Mouse (Mus musculus) gastrocnemius, postnatal 4 days (tissue): ENCODE data around the gene 1600014C10Rik. TPM values are rescaled to one million over a fixed set of nuclear protein-coding genes. Genes with fewer than 3 reads are reported as not detected.

Experiments used
- DNase-seq, 2 experiments: peaks; one replicate each; pipeline ENCODE4 v3.0.0; 2021 to 2022; ENCODE audit warnings: low spot score in 2 of 2, mixed read lengths in 2 of 2
- total RNA-seq, 2 experiments: library from RNA; stranded (reverse); gene quantifications; 2 replicates each; pipeline ENCODE4 v1.2.3; 2021

Gene 1600014C10Rik
- total RNA-seq, 2 experiments from 2014 or later: 12.2 to 14.0 TPM

DNA sequence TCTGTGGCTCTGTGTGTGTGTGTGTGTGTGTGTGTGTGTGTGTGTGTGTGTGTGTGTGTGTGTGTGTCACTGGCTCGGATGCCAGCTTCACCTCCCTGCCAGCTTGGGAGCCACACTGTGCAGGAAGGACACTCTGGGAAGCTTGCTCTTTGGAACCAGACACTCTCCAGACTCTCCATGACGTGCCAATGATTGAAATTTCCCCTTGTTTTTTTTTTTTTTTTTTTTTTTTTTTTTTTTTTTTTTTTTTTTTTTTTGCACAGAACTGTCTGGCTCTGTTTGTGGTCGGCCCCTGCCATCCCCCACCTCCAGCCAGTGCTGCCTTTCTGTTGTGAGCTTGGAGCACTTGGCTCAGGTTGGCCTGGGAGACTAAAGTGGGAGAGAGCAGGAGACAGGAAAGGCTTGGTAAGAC is 29.6 kb downstream of the 1600014C10Rik start:
- DNase-seq: no peak

DNA sequence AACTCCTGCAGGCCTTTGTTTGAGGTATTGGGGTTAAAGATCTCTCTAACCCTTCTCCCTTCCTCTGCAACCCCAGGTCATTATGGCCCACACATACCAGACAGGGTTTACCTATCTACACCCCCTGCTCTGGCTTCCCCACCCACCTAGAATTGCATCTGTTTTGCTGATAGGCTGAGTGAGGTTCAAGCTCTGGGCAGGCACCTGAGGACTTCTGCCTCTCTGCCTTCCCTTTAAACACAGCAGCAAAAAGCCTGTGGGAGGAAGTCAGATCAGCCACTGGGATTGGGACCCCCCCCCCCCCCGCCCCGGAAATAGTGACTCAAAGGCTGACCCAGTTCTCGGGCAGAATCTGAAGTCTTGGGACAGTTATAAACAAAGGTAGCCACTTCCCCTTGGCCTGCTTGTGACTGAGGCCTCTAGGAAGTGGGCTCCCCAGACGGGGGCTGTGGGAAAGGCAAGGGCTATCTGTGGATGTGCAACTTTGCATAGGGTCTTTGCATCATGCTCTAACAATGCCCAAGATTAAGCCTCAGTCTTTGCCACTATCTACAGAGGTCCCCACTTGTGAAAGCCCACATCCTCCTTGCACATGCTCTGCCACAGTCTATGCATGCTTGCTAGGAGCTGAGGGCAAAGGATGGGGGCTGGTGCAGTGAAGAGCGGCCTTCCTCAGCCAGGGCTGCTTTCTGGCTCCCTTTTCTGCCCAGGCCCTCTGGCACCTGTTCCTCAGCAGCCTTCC is 31.6 kb downstream of the 1600014C10Rik start:
- DNase-seq: no peak

DNA sequence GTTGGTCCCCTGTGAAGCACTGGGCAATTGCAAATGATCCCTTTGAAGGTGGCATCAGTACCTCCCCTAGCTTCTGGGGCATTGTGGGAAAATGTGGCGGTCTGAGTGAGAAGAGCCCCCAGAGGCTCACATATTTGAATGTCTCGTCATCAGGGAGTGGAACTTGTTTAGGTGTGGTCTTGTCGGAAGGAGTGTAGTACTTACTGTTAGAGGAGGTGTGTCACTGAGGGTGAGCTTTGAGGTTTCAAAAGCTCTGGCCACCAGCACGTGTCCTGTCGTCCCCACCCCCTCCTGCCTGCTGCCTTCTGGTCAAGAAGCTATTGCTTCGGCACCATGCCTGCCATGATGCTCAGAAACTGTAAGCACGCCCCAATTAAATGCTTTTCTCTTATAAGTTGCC is 32.3 kb downstream of the 1600014C10Rik start:
- no peak for DNase-seq

DNA sequence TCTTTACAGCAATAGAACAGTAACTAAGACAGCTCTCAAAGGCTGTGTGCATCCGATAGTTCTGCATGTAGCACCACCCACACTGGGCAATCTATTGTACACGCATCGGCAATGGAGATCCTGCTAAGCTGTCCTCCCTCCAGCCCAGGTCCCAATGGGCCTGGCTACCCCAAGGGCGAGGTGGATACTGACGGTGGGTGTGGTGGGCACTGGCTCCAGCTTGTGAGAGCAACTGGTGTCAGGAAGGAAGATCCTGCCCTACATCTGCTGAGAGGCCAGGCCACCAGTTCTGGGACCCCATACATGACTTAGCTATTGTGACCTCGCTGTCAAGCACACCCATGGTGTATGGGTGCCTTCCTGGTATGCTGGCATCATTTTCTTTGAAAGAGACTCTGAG is 32.7 kb downstream of the 1600014C10Rik start:
- no peak for DNase-seq

DNA sequence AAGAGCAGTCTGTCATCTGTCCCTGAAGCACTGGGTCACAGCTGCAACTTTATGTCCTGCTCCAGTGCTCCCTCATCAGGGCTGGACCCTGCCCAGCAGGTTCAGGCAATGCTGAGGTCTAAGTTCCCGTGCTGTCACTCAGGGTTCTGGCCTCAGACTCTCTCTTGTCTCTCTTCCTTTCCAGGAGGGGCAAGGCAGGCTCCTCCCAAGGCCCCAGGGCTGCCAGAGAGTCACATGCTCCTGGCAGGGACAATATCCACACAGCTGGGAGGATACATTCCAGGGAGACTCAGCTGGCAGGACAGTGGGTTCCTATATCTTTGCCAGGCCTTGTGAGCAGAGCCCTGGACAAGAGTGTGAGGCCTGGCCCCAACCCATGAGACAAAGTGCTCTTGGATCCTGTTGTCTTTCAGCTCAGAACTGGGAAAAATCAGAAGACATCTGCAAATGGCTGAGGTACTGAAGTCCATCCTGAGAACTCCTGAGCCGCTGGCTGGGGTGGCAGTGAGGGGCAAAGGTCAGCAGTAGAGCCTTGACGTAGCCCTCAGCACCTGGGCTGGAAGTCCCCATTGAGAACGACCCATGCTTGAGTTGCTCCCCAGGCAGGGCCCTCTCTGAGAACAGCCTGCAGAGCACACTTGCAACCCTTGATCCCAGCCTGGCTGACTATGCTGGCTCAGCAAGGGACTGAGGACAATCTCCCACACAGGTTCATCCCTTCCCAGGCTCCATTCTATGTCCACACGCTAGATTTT is 34.6 kb downstream of the 1600014C10Rik start:
- peak; percentile 63 to 87 for DNase-seq

DNA sequence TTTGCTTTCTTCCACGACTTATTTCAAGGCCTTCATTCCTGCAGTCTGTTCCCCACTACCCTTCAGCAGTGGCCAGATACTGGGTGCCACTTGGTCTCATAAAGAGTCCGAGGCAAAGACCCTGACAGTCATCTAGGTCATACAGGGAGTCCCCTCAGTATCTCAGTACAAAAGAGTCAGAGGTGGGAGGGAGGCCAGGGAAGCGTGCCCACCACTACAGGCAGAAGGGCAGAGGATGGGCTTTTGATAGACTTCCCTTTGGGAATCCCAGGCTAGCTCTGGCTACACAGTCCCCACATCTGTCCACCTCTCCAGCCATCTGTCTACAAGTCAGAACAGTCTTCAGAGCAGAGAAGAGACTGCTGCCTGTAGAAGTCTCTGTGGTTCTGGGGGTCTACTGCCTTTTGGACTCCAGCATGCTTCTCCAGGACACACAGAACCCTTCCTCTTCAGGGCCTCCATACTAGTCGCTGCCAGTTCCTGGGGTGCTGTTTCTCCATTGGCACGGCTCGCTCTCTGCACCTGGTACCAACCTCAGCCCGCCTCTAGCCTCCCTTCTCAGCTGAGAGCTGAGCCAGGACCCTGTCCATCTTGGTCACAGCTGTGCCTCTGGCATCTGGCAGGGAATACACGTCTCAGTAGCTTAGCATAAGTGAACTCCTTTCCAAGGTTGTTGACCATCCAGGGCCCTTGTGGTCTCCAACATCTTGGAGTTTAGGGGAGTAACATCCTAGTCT is 35.8 kb downstream of the 1600014C10Rik start:
- DNase-seq: no peak

DNA sequence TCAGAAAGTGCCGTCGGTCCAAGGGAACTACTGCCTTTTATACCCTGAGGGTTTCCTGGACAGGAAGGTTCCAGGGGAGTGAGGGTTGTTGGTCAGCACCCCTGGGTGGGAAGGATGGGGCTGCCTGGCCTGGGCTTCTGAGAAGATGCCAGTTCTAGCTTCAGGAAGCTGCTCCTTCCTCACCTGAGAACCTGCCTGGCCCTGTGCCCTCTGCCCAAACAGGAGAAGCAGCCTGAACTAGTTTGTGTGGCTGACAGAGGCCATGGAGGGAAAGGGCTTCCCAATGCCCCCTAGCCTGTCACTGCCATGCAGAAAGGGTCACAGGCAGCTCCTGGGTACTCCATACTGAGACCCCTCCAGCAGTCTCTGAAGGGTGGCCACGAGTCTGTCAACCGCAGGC is 36.5 kb downstream of the 1600014C10Rik start:
- DNase-seq: no peak

DNA sequence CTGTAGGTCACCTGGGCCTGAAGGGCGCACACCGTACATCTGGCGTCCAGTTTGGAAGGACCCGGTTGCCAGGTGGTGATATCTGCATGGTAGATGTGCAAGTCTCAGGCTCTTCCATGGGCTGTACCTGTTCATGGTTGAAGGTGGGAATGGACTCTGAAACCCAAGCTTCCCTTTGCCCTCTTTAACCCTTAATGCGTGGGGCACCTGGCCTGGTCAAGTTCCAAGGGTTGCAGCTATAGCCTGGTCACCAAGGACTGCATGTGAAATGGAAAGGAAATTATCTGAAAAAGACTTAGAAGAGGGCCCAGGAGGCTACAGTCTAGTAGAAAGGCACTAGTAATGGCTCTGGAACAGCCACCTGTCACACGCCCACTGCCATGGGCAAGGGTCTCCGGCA is 37.8 kb downstream of the 1600014C10Rik start:
- DNase-seq: no peak

DNA sequence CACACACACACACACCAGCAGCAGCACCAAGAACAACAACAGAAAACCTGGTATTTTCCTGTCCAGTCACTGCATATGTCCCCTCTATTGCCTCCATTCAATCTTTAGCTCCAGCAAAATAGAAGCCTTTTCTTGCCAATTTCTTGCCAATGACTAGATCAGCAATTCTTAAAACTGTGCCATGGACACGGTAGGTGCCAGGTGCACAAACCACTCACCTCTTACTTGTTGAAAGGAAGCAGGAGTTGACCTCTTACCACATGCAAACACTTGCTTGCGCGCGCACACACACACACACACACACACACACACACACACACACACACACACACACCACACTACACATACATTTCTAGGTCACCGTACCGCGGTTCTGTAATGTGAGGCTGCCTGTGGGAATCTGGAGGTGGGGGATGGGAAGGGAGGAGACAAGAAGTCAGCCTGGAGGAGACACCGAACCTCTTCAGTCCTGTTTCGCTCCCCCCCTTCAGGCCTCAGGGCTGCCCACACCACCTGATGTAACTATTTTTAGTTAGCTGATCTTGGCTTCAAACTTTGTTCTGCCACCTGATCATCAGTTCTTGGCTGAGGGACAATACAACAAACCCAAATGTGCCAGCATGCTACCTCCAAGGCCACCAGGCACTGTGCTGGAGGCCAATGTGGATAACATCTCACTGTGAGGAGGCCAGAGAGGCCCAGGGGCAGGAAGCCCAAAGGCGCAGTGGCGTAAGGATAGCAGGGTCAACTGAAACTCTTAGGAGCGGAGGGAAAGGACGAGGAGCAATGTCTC is 41.8 kb downstream of the 1600014C10Rik start:
- DNase-seq: no peak

DNA sequence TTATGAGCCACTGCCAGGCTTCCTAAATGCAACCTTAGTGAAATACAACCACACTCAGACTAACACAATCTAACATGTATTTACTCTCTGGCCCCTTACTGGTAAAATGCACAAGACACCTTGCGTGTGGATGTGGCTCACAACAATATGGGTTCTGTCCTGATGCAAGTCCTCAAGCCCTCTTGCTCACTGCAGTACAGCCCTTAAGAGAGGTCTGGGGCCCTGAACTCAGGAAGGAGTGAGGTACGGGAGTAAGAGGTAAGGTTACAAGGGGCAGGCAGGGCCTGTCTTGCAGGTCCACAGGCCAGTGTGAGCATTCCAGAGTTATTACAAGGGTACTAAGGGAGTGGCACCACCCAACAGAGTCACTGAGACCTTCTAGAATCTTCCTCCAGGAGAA is 43.2 kb downstream of the 1600014C10Rik start:
- no peak for DNase-seq

DNA sequence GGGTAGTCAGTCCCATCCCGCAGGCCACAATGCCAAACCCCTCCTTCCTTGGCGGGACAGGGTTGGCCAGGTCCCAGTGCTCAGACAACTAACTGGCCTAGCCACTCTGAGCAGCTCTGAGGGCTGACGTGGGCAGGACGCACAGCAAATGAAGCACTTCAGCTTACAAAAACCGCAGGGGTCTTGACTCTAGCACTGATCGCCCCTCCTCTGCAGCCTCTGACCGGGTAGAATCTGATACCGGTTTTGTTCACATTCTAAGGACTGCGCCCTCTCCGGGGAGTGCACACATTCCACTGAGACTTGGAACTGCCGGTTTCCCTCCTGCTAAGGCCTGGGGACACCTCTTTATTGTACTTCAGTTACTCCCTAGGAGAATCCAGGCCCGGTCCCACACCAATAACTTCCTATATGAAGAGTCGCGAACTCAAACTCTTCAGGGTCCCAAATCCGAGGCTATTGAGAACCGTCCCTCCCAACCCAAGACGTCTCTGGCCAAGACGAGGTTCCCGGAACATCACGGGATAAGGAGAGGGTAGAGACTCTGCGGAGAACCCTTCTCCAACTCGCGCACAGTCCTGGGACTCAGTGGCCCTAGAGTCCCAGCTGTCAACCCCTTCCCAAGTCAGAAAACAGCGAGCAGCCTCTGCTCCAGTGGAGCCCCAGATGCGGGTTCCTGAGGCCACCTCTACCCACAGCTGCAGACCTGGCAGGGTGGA is 44.3 kb downstream of the 1600014C10Rik start:
- peak; percentile 75 to 88 for DNase-seq

DNA sequence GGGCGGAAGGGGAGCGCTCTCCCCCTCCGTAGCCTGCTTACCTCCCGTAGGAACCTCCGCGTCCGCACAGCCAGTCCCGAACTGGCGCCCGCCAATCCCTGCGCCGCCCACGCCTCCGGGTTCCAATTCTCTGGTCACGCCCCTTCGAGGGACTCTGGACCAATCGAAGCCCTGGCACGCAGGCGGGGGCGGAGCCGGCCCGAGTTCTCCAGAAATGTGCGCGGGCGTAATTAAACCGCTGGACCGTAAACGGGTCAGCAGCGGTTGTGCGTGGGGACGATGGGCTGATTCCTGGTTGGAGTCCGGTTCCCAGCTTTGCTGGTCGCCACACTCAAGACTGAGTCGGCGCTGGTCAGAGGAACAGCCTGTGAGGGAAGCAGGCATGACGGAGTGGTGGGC is 44.9 kb downstream of the 1600014C10Rik start, which contains the start of gene Plekhf1:
Gene Plekhf1 (minus strand): TSS at position 117 of the 399 bp plus-strand sequence.
- peak; percentile 93 to 96 for DNase-seq

DNA sequence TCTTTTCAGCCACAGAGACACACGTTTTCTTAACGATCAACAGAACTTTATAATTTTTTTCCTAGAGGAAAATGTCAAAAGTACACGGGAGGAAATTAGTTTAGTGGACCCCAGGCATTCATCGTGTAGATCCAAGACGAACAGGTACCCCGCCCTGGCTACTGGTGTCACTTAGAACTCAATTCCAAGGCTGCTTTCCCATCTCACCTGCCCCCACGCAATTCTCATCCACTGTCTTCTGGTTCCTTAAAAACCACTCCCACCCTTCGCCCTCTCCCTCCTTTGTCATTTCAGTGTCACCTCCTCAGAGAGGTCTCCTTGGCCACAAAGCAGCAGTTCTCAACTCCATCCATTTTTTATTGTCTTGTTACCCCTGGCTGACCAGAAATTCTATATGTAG is 45.3 kb downstream of the 1600014C10Rik start:
- no peak for DNase-seq

DNA sequence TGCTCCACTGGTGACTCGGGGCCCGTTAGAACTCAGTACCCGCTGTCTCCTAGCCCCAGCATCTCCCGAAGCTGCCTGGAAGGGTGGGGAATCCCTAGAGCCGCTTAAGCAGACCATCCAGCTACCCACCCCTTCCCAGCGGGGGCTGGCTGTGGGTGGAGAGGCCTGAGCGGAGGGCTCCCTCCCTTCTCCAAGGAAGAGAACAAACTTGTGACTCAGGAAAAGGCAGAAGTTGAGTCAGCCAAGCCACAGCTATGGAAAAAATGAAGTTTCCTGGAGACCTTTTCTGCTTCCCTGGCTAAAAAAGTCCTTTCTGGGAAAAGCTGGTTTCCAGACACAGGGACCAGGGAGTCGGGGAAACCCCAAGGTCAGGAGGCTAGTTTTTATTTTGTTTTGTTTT is 47.3 kb downstream of the 1600014C10Rik start:
- DNase-seq: peak in 1 of 2 experiments; percentile 41

DNA sequence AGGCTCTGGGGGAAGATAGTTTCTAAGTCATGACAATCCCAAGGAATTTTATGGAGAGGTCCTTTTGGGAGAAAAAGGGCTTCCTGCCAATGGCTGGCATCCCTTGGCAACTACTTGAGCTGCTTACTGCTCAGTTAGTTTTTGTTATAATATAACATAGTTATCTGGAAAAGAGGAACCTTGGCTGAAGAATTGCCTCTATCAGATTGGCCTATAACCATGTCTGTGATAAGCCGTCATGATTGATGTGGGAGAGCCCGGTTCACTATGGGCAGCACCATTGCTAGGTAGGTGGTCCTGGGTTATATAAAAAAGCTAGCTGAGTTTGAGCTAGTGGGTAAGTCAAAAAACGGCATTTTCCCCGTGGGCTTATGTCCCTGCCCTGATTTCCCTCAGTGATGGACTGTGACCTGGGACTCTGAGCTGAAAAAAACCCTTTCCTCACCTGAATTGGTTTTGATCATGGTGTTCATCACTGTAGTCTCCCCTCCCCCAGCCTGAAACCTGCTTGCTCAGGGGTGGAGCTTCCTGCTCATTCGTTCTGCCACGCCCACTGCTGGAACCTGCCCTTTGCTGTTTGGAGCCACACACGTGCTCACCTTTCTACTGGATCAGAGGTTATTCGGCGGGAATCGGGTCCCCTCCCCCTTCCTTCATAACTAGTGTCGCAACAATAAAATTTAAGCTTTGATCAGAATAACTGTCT is 53.5 kb downstream of the 1600014C10Rik start:
- DNase-seq: no peak

DNA sequence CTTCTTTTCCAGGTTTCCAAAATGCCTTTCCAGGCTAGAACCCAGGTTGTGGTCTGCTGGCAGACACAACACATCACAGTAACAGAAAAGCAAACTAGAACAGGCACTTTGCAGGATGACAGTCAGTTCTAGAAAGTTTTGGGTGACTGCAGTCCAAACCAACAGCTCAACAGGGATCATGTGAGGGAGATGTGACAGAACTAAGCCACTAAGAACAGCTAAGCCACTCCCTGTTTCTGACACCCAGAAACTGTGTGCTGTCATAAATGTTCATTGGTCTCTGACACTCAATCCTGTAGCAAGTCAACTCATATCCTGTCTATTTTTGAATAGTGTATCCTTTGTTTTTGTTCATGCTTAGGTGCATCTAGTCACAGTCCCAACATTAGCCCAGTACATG is 54.1 kb downstream of the 1600014C10Rik start:
- no peak for DNase-seq

DNA sequence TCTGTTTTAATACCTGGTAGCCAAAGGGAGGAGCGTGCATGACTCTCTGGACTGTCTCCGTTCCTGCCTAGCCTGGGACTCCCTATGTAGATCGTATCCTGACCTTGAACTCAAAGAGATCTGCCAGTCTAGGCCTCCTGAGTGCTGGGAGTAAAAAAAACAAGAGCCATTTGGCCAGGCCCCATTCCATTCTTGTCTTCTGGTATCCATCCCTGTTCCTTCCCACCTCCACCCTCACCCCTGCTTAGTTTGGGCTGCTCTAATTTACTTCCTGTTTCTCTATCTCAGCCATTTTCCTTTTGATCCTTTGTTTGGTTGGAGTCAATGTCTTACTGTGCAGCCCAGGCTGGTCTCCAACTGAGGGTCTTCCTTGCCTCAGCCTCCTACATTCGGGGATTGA is 59.4 kb downstream of the 1600014C10Rik start:
- DNase-seq: no peak
